Mouse (Mus musculus): ENCODE measurements around the gene Sox11.

GRCm38 (mm10) chr12:27363840-27364640, 21.7 kb upstream of the Sox11 start:
- TF ChIP-seq GATA1 (IDR thresholded peaks at IDR 0.05; ENCODE audit: low read length) (no peak), TAL1 (IDR thresholded peaks at IDR 0.05; ENCODE audit: low read length) (no peak)

Measured in erythroblast, embryonic 14.5 days (primary cell).